Mouse (Mus musculus) fibroblast of lung, adult 2 months (primary cell): ENCODE measurements around the gene Ovol1.

Source experiments
- DNase-seq: peaks from one replicate; pipeline ENCODE4 v3.0.0-alpha.2; 2011; ENCODE audit warnings: low read depth

Ovol1 gene

DNA sequence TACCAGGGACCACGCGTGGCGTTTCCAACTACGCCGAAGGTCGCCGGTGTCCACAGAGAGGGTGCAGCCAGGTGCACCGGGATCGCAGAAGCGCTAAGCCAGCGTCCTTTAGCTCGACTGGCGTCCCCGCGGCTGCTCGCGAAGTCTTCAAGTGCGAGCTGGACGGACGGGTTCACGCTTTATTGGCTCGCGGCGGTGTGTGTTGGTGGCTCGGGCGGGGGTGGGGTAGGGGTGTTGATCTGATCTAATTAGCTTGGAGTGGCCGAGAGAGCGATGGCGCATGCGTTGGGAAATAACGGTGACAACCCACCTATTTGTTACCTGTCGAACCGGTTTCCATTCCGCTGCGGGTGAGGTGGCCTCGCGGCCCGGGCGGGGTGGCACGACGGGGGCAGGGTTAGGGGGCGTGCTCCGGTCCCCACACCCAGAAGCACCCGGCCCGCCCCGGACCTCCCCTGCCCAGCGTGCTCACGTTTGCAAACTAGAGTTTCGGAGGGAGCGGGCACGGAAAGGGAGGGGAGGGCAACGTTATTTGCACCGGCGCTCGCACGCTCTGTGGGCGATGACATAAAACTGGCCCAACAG, at the start of gene Ovol1:
Ovol1 (minus strand) TSS at position 190 of the 585 bp plus-strand sequence.
- no peak for DNase-seq

DNA sequence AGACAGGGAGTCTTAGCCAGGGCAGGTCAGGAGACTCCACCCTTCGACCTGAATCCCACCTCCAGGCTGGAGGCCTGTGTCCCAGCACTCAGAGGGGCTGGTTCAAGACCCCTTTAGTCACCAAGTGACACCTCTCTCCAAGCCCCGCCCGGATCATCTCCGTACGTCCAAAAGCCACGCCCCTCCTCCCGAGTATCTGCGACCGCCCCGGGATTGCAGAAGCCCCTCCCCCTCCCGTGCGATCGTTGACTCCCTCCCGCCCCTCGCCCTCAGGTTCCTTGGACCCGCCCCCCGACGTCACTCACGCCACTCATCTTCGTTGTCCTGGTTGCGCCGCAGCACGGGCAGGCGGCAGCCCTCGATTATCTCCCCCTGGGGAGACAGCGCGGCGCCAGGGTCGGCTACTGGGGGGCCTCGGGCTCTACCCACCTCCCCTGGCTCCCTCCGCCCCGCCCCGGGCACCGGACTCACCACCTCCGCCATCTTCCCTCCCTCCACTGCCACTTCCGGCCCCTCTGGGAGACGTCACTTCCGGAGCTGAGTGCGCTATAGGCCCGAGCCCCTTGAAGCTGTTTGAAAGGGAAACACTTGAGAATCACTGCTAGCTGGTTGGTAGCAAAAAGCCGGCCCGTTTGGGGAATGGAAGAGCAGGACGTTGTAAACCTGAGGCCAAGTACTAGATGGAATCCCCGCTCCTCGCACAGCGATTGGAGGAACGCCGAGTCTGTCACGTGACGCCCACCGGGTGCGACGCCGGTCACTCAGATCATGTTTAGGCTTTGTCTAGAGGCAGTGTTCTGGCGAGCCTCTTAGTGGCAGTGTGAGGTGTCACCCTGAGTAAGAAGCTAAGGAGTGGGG, 49.3 kb upstream of the Ovol1 start, which contains the start of gene Kat5:
Kat5 (minus strand) TSS at position 691 of the 858 bp plus-strand sequence.
- peak; percentile 68 for DNase-seq

DNA sequence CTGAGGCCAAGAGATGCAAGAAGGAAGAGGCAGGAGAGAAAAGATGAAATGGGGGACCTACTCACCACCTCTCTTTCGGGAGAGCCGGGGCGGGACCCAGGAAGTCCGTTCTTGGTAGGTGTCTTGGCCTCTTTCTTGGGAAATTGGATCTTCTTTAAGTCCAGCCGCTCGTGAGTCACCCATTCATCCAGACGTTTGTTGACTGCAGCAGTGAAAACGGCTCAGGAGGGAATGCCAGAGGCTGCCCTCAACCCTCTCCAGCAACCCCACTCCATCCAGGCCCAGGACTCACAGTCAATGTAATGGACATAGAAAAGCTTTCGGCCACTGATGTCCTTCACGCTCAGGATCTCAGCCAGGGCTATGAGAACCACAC, 48.7 kb upstream of the Ovol1 start:
- DNase-seq, result peak; percentile 27

DNA sequence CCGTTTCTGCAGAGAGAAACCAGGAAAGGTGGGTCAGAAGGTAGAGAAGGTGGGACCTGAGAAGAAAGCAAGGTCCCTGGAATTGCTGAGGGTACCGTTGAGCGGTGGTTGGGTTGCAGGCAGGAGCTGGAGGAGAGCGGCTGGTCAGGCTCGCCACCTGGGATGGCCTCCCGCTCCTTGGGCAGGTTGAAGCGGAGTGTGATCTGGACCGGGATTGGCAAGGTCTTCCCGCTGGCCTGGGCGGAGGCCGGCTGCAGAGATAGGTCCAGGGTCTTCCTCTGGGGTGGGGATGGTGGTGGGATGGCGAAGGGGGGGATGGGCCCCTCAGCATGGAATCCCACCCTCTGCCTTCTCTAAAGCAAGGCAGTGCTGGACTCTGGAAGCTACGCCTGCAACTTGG, 48.3 kb upstream of the Ovol1 start:
- DNase-seq, result no peak

DNA sequence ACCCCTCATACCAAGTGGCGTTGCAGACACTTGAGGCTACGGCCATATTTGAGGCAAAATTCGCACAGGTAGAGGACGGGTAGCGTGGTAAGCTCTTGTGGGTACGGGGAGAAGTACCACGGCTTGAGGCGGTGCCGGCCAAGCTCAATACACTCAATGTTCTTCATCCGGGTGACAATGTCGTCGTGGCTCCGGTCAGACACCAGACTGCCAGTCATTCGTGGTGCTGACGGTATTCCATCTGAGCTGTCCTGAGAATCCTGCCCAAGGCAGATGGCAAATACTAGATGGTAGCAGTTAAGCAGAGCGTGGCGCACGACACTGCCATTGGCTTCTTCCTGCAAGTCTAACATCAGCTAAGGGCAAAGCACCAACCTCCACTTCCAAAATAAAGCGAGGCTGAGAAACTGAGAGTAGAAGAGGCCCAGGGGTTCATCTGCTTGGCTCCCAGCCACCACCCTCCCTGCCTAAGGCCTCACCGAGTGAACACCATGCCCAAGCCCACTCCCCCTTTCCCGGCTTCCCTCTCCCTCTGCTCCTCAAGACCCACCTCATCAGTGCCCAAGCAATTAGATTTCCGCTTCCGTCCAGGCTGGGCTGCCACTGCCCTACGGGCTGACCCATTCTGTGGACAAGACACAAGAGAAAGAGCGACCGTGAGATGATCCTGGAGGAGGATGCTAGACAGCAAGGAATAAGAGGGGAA, 47.4 kb upstream of the Ovol1 start:
- DNase-seq, result no peak

DNA sequence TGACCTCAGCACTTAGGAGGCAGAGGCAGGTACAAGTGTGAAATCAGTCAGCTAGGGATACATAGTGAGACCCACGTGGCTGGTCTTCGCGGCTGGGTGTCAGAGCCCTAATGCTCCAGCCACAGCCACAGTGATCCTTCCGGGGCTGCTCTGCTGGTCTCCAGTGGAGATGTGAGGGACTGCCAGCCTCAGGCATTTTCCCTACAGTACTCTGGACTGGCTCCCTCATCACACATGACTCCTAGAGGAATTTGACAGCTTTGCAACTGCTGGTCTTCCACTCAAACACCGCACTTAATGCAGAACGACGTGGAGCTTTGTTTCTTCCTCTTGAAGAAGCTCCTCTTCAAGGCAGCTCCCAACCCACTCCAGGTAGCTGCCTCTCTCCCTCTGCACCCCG, 45.8 kb upstream of the Ovol1 start:
- no peak for DNase-seq

DNA sequence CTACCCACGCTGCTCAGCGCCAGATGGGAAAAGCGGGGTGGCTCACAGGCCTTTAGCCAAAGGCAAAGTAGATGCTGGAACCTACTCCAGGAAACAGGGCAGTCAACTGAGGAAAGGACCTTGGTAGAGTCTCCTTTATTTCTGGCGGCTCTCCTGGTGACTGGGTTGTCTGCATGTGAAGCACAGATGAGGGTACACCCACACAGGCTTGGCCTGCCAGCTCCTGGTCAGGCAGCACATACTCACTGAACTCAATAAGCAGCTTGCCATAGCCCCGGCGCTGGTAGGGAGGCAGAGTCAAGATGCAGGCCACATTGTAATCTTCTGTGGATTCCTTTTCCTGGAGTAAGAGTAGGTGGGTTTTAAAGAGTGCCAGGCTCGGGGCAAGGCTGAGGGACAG, 44.7 kb upstream of the Ovol1 start:
- DNase-seq, result no peak

DNA sequence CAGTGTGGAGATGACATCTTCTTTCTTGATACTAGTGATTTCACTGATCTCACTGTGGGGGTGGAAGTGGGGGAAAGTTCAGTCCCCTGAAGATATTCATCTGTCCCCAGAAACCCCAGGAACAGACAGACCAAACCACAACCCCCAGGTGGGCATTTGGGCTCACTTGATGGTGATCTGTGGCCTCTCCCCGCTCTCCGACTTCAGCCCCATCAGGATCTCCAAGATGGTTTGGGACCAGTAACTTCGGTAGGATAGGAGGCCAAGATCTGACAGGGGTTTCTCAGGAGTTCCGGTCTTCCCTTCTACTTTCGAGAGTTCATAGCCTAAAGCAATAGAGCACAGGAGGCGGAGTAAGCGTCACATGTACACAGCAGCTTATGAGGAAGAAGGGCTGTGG, 43.2 kb upstream of the Ovol1 start:
- no peak for DNase-seq

DNA sequence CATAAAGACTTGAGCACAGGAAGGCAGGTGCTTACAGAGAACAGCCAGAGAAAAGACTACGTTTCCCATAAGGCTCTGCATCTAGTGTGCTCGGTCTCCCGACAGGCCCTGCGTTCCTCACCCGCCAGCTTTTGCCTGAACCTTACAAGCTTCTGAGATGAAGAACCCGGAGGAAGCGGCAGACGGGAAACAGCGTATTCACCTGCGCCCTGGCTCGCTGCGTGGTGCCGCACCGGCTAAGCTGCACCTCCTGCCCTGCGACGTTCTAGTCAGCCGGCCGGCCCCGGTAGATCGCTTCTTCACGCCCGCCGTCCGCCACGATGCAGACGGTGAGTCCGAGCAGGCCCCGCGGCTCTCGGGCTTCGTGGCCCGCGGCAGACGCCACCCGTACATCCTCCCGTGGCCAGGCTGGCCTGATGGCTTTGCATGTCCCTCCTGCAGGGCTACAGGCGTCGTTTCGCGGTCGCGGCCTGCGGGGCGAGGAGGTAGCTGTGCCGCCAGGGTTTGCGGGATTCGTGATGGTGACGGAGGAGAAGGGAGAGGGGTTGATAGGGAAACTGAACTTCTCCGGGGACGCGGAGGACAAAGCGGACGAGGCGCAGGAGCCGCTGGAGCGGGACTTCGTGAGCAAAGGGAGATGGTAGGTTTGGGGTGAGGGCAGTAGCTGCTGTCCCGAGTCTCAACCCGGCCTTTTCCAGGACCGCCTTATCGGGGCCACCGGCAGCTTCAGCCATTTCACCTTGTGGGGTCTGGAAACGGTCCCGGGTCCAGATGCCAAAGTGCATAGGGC, 41.5 kb upstream of the Ovol1 start, which contains the start of gene Rnaseh2c:
Rnaseh2c (plus strand) TSS at position 122 of the 790 bp plus-strand sequence.
- DNase-seq, result peak; percentile 56

DNA sequence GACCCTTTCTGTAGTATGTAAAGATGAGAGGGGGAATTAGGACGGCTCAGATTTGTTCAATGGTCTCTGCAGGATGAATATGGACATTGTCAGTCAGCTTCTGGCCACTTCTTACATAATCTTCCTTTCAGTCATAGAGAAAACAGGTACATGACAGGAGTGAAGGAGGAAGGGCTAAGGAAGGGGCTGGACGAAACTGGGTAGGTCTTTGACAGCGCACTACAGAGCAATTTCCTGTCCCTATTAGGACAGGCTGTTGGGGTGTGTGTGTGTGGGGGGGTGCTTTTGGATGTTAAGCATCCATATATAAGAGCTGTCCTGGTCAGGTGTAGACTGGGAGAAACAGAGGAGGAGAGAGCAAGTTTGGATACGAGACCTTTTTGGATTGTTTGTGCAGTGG, 38.8 kb upstream of the Ovol1 start:
- DNase-seq, result no peak

DNA sequence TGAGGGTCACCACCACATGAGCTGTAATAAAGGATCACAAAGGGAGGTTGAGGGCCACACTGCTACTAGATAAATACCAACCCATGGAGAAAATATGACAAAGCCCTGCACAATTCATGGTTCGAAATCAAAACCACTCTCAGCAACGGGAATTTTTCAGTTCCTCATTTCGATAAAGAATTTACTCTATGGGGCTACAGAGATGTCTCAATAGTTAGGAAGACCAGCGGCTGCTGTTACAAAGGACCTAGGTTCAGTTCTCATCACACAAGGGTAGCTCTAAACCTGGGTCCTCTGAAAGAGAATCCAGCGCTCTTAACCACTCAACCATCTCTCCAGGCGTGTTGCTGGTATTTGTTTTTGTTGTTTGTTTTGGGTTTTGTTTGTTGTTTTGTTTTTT, 31.4 kb upstream of the Ovol1 start:
- no peak for DNase-seq

DNA sequence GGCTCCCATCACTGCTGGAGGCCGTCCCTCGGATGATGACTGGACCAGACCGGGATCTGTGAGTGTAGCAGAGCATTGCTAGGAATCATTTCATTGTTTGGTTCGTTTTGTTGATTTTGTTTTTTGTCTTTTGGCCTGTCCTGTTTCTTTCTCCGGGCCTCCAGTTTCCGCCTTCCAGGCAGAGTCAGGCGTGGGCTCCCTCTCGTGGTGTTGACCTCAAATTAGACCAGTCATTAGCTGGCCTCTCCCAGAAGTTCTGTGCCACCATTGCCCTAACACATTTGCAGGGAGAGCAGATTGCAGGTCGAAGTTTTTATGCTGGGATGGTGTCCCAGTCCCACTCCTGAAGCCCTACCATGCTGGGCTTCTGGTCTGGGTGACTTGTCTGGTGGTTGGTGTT, 28.7 kb upstream of the Ovol1 start:
- no peak for DNase-seq

DNA sequence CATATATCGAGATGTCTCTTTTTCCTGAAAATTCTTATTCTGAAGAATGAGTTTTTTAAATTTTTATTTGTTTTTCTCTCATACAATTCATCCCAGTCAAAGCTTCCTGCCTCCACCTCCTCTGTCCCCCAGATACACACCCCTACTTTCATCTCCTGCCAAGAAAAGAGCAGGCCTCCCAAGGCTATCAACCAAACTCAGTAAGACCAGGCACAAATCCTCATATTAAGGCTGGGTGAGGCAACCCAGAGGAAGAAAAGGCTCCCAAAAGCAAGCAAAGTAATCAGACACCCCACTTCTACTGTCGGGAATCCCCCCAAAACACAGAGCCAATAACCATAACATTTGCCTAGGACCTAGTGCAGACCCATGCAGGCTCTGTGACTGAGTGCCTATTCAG, 21.5 kb upstream of the Ovol1 start:
- DNase-seq, result no peak

DNA sequence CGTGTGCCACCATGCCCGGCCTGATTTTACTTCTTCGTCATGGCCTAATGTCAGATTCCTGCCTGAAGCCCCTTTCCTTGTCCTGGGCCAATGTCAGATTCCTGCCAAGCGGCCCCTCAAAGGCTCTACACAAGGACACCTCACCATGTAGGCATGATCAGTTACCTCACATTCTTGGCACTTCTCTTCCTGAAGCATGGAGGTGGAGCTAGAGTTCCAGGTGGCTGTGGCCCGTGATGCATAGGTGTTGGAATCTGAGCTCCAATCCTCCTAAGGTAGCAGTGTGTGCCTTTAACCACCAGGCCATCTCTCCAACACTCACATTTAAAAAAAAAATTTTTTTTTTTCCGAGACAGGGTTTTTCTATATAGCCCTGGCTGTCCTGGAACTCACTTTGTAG, 20.3 kb upstream of the Ovol1 start:
- no peak for DNase-seq

DNA sequence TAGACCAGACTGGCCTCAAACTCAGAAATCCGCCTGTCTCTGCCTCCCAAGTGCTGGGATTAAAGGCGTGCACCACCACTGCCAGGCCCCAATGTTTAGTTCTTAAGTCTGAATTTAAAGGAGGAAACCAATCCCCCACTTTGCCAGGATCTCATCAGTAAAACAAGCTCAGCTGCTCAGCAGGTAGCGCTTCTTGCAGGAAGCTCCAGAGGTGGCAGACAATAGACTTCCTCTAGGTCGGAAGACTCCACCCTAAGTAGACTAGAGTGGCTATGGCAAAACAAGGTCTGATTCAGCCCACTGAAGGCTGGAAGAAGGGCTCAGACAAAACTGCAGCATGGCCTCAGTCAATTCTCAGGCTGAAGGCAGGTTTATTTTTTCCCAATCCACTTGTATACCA, 19.5 kb upstream of the Ovol1 start:
- DNase-seq, result no peak

DNA sequence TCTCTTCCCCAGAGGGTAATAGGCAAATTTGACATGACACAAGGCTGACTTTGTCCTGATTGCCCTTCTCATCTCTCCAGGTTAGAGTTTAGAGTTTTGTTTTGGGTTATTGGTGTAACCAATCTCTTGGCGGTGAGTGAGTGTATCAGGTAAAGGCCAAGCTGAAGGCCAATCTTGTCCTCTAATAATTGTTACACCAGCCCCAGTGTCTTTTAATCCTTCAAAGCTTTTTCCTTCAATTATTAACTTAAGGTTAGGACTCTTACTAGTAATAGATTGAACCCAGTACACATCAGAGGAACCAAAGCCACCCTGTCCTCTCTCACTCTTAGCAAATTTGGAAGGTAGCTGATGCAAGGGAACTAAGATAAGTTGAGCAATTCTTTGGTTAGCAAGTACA, 14.9 kb upstream of the Ovol1 start:
- no peak for DNase-seq

DNA sequence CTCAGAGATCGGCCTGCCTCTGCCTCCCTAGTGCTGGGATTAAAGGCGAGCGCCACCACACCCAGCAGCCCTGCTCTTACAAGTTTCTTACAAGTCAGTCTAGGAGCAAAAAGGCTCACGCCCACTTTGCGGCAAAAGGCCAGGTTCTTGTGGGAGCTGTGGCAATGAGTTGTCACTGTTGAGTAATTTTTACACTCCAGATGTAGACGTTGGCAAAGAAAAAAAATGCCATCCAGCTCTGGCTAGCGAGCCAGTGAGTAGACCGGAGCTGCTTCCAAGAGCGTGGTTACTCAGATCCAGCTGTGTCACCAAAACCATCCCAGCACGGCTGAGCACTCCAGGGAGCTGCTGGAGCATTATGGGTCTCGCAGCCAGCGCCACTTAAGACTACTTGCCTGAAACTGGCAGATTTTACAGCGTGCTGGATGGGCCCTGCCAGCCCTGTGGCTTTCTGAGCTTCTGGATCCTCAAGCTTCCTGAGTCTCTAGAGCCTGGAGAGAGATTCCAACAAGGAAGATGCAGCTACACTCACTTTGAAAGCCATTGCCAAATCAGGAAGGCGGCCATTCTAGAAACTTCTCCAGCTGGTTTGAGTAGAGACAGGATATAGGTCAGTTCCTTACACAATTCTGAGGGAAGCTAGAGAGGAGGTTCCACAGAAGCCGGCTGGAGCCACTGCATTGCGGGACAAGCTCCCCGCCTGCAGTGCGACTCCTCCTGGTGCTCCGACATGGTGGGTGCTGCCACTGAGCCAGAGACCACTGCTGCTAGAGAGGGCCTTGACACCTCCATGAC, 12.1 kb upstream of the Ovol1 start:
- DNase-seq, result peak; percentile 98

DNA sequence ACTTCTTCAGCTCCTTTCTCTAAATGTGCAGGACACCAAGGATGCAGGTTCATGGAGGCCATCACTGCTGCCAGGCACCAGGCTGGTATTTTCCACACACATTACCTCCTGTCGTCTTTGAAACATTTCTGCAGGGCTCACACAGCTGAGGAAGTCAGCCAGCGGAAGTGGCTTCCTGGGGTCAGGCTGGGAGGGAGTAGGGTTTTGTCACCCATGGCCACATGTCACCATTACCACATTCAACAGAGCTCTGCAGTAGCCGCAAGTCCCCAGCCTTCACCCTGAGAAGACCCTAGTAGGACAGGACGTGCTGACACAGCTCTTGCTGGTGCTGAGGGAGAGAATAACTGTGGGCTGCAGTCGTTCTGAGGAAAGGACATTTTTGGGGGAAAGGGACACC, 11.4 kb upstream of the Ovol1 start:
- no peak for DNase-seq

DNA sequence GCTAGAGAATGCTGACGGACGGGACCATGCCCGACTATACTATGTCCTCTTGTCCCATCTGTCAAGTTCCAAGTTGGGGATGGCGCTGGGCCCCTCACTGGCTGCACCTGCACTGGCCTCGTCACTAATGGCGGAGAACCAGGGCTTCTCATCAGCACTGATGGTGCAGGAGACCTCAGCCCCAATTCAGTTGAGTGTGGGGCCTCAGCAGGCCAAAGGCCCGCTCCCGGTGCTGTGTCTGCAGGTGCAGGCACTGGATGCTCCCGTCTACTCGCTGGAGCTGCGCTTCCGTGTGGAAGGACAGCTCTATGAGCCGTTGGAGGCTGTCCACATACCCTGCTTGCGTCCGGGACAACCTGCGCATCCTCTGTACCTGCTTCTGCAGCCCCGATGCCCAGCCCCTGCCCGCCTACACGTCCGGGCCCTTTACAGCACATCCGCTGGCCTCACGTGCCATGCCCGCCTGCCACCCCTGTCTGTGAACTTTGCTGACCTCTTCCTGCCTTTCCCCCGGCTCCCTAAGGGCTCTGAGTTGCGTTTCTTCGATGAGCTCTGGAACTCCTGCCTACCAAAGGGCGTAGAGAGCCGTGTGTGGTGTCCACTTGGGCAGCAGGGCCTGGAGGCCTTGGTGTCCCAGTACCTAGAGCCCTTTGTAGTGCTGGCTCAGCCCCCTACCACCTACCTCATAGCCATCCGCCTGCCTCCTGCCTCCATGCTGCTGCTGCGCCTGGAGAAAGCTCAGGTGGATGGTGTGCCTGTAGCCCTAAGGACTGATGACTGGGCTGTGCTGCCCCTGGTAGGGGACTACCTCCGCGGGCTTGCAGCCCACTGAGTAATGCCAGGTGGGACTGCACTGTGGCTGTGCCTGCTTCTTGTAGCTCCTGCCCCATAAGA, 10.2 kb upstream of the Ovol1 start:
- no peak for DNase-seq

DNA sequence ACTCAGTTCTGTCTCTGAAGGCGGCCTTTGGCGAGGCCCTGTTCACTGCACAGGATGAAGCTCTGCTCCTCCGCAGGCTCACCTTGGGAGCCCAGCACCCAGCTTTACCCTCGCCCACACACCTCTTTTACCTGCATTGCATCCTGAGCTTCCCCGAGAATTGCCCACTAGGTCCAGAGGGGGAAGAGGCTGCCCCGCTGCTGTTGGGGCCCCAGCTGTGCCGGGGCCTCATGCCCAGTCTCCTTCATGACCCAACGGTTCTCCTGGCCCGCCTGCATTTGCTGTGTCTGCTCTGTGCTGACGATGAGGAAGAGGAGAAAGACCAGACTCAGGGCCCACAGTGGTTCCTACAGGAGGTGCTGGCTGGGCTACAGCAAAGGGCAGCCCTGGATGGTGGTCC, 9.1 kb upstream of the Ovol1 start:
- no peak for DNase-seq
